Mouse (Mus musculus): ENCODE results near the gene Kcnn3. TPM values are rescaled to one million over a fixed set of nuclear protein-coding genes. Genes with fewer than 3 reads are reported as not detected.

Kcnn3 gene
- polyA plus RNA-seq, 2 experiments: 0.03 TPM; not detected in 1

- Histone ChIP-seq H3K27ac (no peak overlapping the region), H3K4me3 (ENCODE audit: insufficient read depth in 1 of 2, low read depth in 2 of 2, low read length in 2 of 2) (no peak overlapping the region), H3K4me2 (ENCODE audit: low read depth) (no peak overlapping the region), H3K36me3 (replicated peaks; ENCODE audit: control insufficient read depth, insufficient read depth, low read depth) (no peaks in the 10 kb centered on the region), H3K27me3 (ENCODE audit: control insufficient read depth, insufficient read depth, low read length) (no peaks in the 10 kb centered on the region), H3K9me3 (ENCODE audit: control insufficient read depth, low read length) (no peaks in the 10 kb centered on the region), H3K9ac (replicated peaks) (no peak overlapping the region), H3K4me1 (replicated peaks; ENCODE audit: control insufficient read depth in 2 of 2, insufficient read depth in 2 of 2, low read length in 1 of 2) (no peaks in the 10 kb centered on the region)
- WGBS (ENCODE audit: insufficient replicate concordance): 33% methylated on average over 4 of the region's 4 CpGs
- DNase-seq (ENCODE audit: low read depth in 3 of 3, low spot score in 3 of 3) (no peak), ATAC-seq (ENCODE audit: insufficient read depth) (no peak)
- TF ChIP-seq CTCF (IDR thresholded peaks at IDR 0.05; ENCODE audit: low read depth) (no peak), EP300 (IDR thresholded peaks at IDR 0.05; ENCODE audit: low read depth) (no peak)
Measured at GRCm38 (mm10) chr3:89623531-89623930, 103.6 kb downstream of the Kcnn3 start.

- Histone ChIP-seq H3K27me3 (ENCODE audit: control insufficient read depth, insufficient read depth, low read length) (no peaks in the 10 kb centered on the region), H3K9me3 (ENCODE audit: control insufficient read depth, low read length) (no peaks in the 10 kb centered on the region), H3K36me3 (replicated peaks; ENCODE audit: control insufficient read depth, insufficient read depth, low read depth) (no peaks in the 10 kb centered on the region), H3K4me1 (replicated peaks; ENCODE audit: control insufficient read depth in 2 of 2, insufficient read depth in 2 of 2, low read length in 1 of 2) (no peaks in the 10 kb centered on the region), H3K9ac (replicated peaks) (no peak overlapping the region), H3K4me2 (ENCODE audit: low read depth) (no peak overlapping the region), H3K27ac (no peak overlapping the region), H3K4me3 (ENCODE audit: insufficient read depth in 1 of 2, low read depth in 2 of 2, low read length in 2 of 2) (no peak overlapping the region)
- no peak for TF ChIP-seq CTCF (IDR thresholded peaks at IDR 0.05; ENCODE audit: low read depth)
- TF ChIP-seq EP300 (IDR thresholded peaks at IDR 0.05; ENCODE audit: low read depth): no peak
- 64% methylated on average over 6 of the region's 6 CpGs for WGBS (ENCODE audit: insufficient replicate concordance)
- ATAC-seq (ENCODE audit: insufficient read depth): no peak
- no peak for DNase-seq (ENCODE audit: low read depth in 3 of 3, low spot score in 3 of 3)
Measured at GRCm38 (mm10) chr3:89624001-89624400, 104.0 kb downstream of the Kcnn3 start.

- WGBS (ENCODE audit: insufficient replicate concordance): 54% methylated on average over 5 of the region's 5 CpGs
- H3K4me3 ChIP-seq (ENCODE audit: insufficient read depth in 1 of 2, low read depth in 2 of 2, low read length in 2 of 2): no peak overlapping the region
- no peaks in the 10 kb centered on the region for H3K4me1 ChIP-seq (replicated peaks; ENCODE audit: control insufficient read depth in 2 of 2, insufficient read depth in 2 of 2, low read length in 1 of 2)
- TF ChIP-seq EP300 (IDR thresholded peaks at IDR 0.05; ENCODE audit: low read depth) (no peak), CTCF (IDR thresholded peaks at IDR 0.05; ENCODE audit: low read depth) (no peak)
- H3K27ac ChIP-seq: no peak overlapping the region
- no peak overlapping the region for H3K4me2 ChIP-seq (ENCODE audit: low read depth)
- no peak overlapping the region for H3K9ac ChIP-seq (replicated peaks)
- H3K27me3 ChIP-seq (ENCODE audit: control insufficient read depth, insufficient read depth, low read length): no peaks in the 10 kb centered on the region
- ATAC-seq (ENCODE audit: insufficient read depth): no peak
- H3K36me3 ChIP-seq (replicated peaks; ENCODE audit: control insufficient read depth, insufficient read depth, low read depth): no peaks in the 10 kb centered on the region
- H3K9me3 ChIP-seq (ENCODE audit: control insufficient read depth, low read length): no peaks in the 10 kb centered on the region
- no peak for DNase-seq (ENCODE audit: low read depth in 3 of 3, low spot score in 3 of 3)
Measured at GRCm38 (mm10) chr3:89624814-89625445, 105.0 kb downstream of the Kcnn3 start.

GRCm38 (mm10) chr3:89626556-89626955, 106.6 kb downstream of the Kcnn3 start:
- no peak for TF ChIP-seq EP300 (IDR thresholded peaks at IDR 0.05; ENCODE audit: low read depth)
- no peak for TF ChIP-seq CTCF (IDR thresholded peaks at IDR 0.05; ENCODE audit: low read depth)
- ATAC-seq (ENCODE audit: insufficient read depth): no peak
- 45% methylated on average over 4 of the region's 4 CpGs for WGBS (ENCODE audit: insufficient replicate concordance)
- Histone ChIP-seq H3K27ac (no peak overlapping the region), H3K9ac (replicated peaks) (no peak overlapping the region), H3K4me2 (ENCODE audit: low read depth) (no peak overlapping the region), H3K27me3 (ENCODE audit: control insufficient read depth, insufficient read depth, low read length) (no peaks in the 10 kb centered on the region), H3K9me3 (ENCODE audit: control insufficient read depth, low read length) (no peaks in the 10 kb centered on the region), H3K4me1 (replicated peaks; ENCODE audit: control insufficient read depth in 2 of 2, insufficient read depth in 2 of 2, low read length in 1 of 2) (no peaks in the 10 kb centered on the region), H3K36me3 (replicated peaks; ENCODE audit: control insufficient read depth, insufficient read depth, low read depth) (no peaks in the 10 kb centered on the region), H3K4me3 (ENCODE audit: insufficient read depth in 1 of 2, low read depth in 2 of 2, low read length in 2 of 2) (no peak overlapping the region)
- DNase-seq (ENCODE audit: low read depth in 3 of 3, low spot score in 3 of 3): no peak

GRCm38 (mm10) chr3:89629811-89630210, 109.8 kb downstream of the Kcnn3 start:
- Histone ChIP-seq H3K27ac (no peak overlapping the region), H3K9ac (replicated peaks) (no peak overlapping the region), H3K4me1 (replicated peaks; ENCODE audit: control insufficient read depth in 2 of 2, insufficient read depth in 2 of 2, low read length in 1 of 2) (no peaks in the 10 kb centered on the region), H3K9me3 (ENCODE audit: control insufficient read depth, low read length) (no peaks in the 10 kb centered on the region), H3K4me3 (ENCODE audit: insufficient read depth in 1 of 2, low read depth in 2 of 2, low read length in 2 of 2) (no peak overlapping the region), H3K4me2 (ENCODE audit: low read depth) (no peak overlapping the region), H3K36me3 (replicated peaks; ENCODE audit: control insufficient read depth, insufficient read depth, low read depth) (no peaks in the 10 kb centered on the region), H3K27me3 (ENCODE audit: control insufficient read depth, insufficient read depth, low read length) (no peaks in the 10 kb centered on the region)
- WGBS (ENCODE audit: insufficient replicate concordance): 62% methylated on average over 3 of the region's 3 CpGs
- ATAC-seq (ENCODE audit: insufficient read depth) (no peak), DNase-seq (ENCODE audit: low read depth in 3 of 3, low spot score in 3 of 3) (no peak)
- TF ChIP-seq EP300 (IDR thresholded peaks at IDR 0.05; ENCODE audit: low read depth): no peak
- no peak for TF ChIP-seq CTCF (IDR thresholded peaks at IDR 0.05; ENCODE audit: low read depth)
